Mouse (Mus musculus): ENCODE measurements at regions not wholly inside any gene's neighbourhood (a gene's known extent, or its start where the extent isn't known, plus 50 kb on each side); places are given as distances from the start of the nearest gene placed in this dataset.
A peak's percentile ranks its signal among the peaks of the same experiment; 100 is the strongest.

DNA sequence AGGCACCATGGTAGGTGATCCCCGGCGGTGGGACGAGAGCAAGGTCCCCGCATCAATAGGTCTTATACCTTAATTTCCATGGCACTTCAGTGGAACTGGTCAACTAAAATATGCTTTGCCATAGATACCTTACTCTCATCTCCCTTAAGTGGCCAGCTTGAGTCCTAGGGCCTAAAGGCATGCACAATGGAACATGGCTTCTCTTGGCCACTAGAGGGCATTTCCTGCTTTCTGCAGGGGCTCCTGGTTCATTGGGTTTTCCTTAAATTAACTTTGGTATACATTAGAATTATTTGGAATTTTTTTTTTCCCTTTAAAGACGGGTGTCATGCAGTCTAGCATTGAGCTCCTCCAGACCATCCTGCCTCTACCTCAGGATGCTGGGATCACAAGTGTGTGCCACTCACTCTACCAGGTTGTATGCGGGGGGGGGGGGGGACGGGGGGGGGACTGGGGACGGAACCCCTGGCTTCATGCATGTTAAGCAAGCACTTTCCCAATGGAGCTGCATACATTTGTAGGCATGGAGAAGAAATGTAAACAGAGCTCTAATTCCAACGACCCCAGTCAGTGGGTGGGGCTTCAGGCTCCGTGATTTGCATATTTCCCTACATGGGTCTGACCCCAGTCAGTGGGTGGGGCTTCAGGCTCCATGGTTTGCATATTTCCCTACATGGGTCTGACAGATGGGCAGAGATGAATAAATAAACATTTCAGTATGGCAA, 113.4 kb upstream of the Cpm start:
- peaks cover 0 to 3% of the 10 kb centered on the region in 2 experiments; a peak in 1 of 4 replicates for H3K4me1 ChIP-seq (ENCODE audit: control insufficient read depth in 1 of 2, insufficient read depth in 2 of 2)
- no peaks in the 10 kb centered on the region for H3K79me2 ChIP-seq (replicated peaks; ENCODE audit: control insufficient read depth, extremely low read depth, insufficient read depth, poor library complexity, severe bottlenecking)
- H3K4me3 ChIP-seq (replicated peaks in 1 of 3; ENCODE audit: low read depth in 2 of 3, low read length in 2 of 3, poor library complexity in 1 of 3), result no peak overlapping the region
- H3K27me3 ChIP-seq (replicated peaks), result no peaks in the 10 kb centered on the region
- H3K9ac ChIP-seq (ENCODE audit: insufficient read depth, low read depth), result no peak overlapping the region
- no peak overlapping the region for H3K4me2 ChIP-seq (ENCODE audit: insufficient read depth, low read depth, poor library complexity, severe bottlenecking)
- dilution Hi-C loops (cut with MboI; ENCODE audit: extremely low pct_ligation_motif_present, extremely low pct_unique_long_range_greater_than_20kb, low sequenced_read_pairs), result no loop called here
- no peaks in the 10 kb centered on the region for H3K36me3 ChIP-seq (replicated peaks in 1 of 2; ENCODE audit: control insufficient read depth in 1 of 2, insufficient read depth in 1 of 2, low read length in 1 of 2)
- peak; percentile 59 for DNase-seq (ENCODE audit: extremely low read depth)
- H3K9me3 ChIP-seq (replicated peaks; ENCODE audit: low read length), result peaks cover 7% of the 10 kb centered on the region
- TF ChIP-seq PAX5 (IDR thresholded peaks at IDR 0.05; ENCODE audit: low read length), result no peak
- TF ChIP-seq CTCF (conservative IDR thresholded peaks at IDR 0.05 in 1 of 2, IDR thresholded peaks at IDR 0.05 in 1 of 2; ENCODE audit: low read depth in 2 of 2, low read length in 2 of 2), result peak in 1 of 2 experiments; percentile 73; a peak in 3 of 4 replicates
- TF ChIP-seq MAZ (IDR thresholded peaks at IDR 0.05; ENCODE audit: low read depth, low read length), result no peak
- TF ChIP-seq MEF2A (IDR thresholded peaks at IDR 0.05; ENCODE audit: borderline replicate concordance, low read depth, low read length), result no peak
- TF ChIP-seq RAD21 (IDR thresholded peaks at IDR 0.05; ENCODE audit: low read depth, low read length), result peak; percentile 64
- no peak for TF ChIP-seq UBTF (IDR thresholded peaks at IDR 0.05; ENCODE audit: low read depth, low read length)
- TF ChIP-seq SMC3 (IDR thresholded peaks at IDR 0.05; ENCODE audit: low read depth, low read length), result peak; percentile 75
- TF ChIP-seq HCFC1 (IDR thresholded peaks at IDR 0.05; ENCODE audit: low read depth, low read length), result no peak
- in situ Hi-C loops (cut with MboI; ENCODE audit: low pct_ligation_motif_present, low pct_unique_long_range_greater_than_20kb, low sequenced_read_pairs), result no loop called here
- no peak overlapping the region for H3K27ac ChIP-seq (ENCODE audit: insufficient read depth, low read depth)

DNA sequence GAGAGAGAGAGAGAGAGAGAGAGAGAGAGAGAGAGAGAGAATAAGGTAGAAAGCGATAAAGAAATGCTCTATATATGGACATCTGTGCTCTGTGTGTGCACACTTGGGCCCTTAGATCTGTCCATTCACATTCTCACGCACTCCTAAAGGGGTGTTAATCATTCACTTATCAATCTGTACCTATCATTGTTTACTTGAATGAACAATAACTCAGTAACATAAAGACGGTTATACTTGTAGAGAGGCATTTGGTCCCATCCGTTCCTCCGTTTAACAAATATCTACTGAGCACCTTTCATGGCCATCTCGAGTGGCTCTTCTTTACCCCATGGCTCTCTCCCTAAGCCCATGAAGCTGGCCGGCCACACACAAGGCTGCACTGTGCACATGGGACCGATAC, 114.3 kb upstream of the Cpm start:
- H3K79me2 ChIP-seq (replicated peaks; ENCODE audit: control insufficient read depth, extremely low read depth, insufficient read depth, poor library complexity, severe bottlenecking), result no peaks in the 10 kb centered on the region
- H3K9me3 ChIP-seq (replicated peaks; ENCODE audit: low read length), result peaks cover 7% of the 10 kb centered on the region
- H3K27ac ChIP-seq (ENCODE audit: insufficient read depth, low read depth), result no peak overlapping the region
- TF ChIP-seq UBTF (IDR thresholded peaks at IDR 0.05; ENCODE audit: low read depth, low read length) (no peak), CHD1 (IDR thresholded peaks at IDR 0.05; ENCODE audit: low read depth, low read length) (no peak), CTCF (conservative IDR thresholded peaks at IDR 0.05 in 1 of 2, IDR thresholded peaks at IDR 0.05 in 1 of 2; ENCODE audit: low read depth in 2 of 2, low read length in 2 of 2) (no peak), TCF12 (IDR thresholded peaks at IDR 0.05; ENCODE audit: low read depth, low read length) (no peak), ETS1 (conservative IDR thresholded peaks at IDR 0.05; ENCODE audit: low read depth, low read length) (no peak), USF1 (IDR thresholded peaks at IDR 0.05; ENCODE audit: low read depth, low read length) (no peak), POLR2AphosphoS2 (IDR thresholded peaks at IDR 0.05; ENCODE audit: low read depth, low read length) (no peak), GABPA (IDR thresholded peaks at IDR 0.05; ENCODE audit: insufficient replicate concordance, low read depth, low read length) (no peak)
- in situ Hi-C loops (cut with MboI; ENCODE audit: low pct_ligation_motif_present, low pct_unique_long_range_greater_than_20kb, low sequenced_read_pairs) (no loop called here), dilution Hi-C loops (cut with MboI; ENCODE audit: extremely low pct_ligation_motif_present, extremely low pct_unique_long_range_greater_than_20kb, low sequenced_read_pairs) (no loop called here)
- H3K36me3 ChIP-seq (replicated peaks in 1 of 2; ENCODE audit: control insufficient read depth in 1 of 2, insufficient read depth in 1 of 2, low read length in 1 of 2), result no peaks in the 10 kb centered on the region
- H3K4me2 ChIP-seq (ENCODE audit: insufficient read depth, low read depth, poor library complexity, severe bottlenecking), result no peak overlapping the region
- DNase-seq (ENCODE audit: extremely low read depth), result no peak
- no peak overlapping the region for H3K4me3 ChIP-seq (replicated peaks in 1 of 3; ENCODE audit: low read depth in 2 of 3, low read length in 2 of 3, poor library complexity in 1 of 3)
- no peak overlapping the region for H3K9ac ChIP-seq (ENCODE audit: insufficient read depth, low read depth)
- peaks cover 0 to 3% of the 10 kb centered on the region in 2 experiments; a peak in 1 of 4 replicates for H3K4me1 ChIP-seq (ENCODE audit: control insufficient read depth in 1 of 2, insufficient read depth in 2 of 2)
- no peaks in the 10 kb centered on the region for H3K27me3 ChIP-seq (replicated peaks)

Data from CH12.LX (cell line).